Mouse (Mus musculus) embryonic facial prominence, embryonic 14.5 days (tissue): ENCODE data around the gene Letmd1. TPM values are rescaled to one million over a fixed set of nuclear protein-coding genes. Genes with fewer than 3 reads are reported as not detected.

ENCODE experiments used
- ATAC-seq: fragments of 200-750 bp; cut with Nextera tagmentation; 2 replicates; pipeline ENCODE4 v1.8.0; 2017; ENCODE audit warnings: low read depth, moderate number of reproducible peaks, moderate TSS enrichment
- DNase-seq: peaks from one replicate; pipeline ENCODE4 v3.0.0-alpha.2; 2015; ENCODE audit warnings: low spot score
- H3K27ac ChIP-seq: fragments of 300-500 bp; sonication (generic); replicated peaks from 2 replicates; pipeline ENCODE4 v1.5.1; 2014; ENCODE audit warnings: low read depth, mild to moderate bottlenecking, low read length, moderate library complexity
- H3K27me3 ChIP-seq: fragments of 300-500 bp; sonication (generic); replicated peaks from 2 replicates; pipeline ENCODE4 v1.6.1; 2014; ENCODE audit warnings: low read length; ENCODE audit not compliant: control insufficient read depth, insufficient read depth
- H3K36me3 ChIP-seq: fragments of 300-500 bp; sonication (generic); 2 replicates; pipeline ENCODE4 v1.6.1; 2014; ENCODE audit warnings: low read length, mixed read lengths; ENCODE audit not compliant: control insufficient read depth, insufficient read depth
- H3K4me1 ChIP-seq: fragments of 300-500 bp; sonication (generic); 2 replicates; pipeline ENCODE4 v1.6.1; 2014; ENCODE audit warnings: antibody characterized with exemption, low read length; ENCODE audit not compliant: control insufficient read depth, insufficient read depth
- H3K4me2 ChIP-seq: fragments of 300-500 bp; sonication (generic); 2 replicates; pipeline ENCODE4 v1.6.1; 2014; ENCODE audit warnings: low read depth, mild to moderate bottlenecking, low read length, moderate library complexity, mixed read lengths
- H3K4me3 ChIP-seq: fragments of 300-500 bp; sonication (generic); 2 replicates; pipeline ENCODE4 v1.5.1; 2014; ENCODE audit warnings: low read depth, mild to moderate bottlenecking, low read length
- H3K9ac ChIP-seq: fragments of 300-500 bp; sonication (generic); 2 replicates; pipeline ENCODE4 v1.6.1; 2014; ENCODE audit warnings: low read depth, mild to moderate bottlenecking, low read length, moderate library complexity, mixed read lengths
- H3K9me3 ChIP-seq: fragments of 300-500 bp; sonication (generic); 2 replicates; pipeline ENCODE4 v1.6.1; 2016; ENCODE audit warnings: low read length; ENCODE audit not compliant: control insufficient read depth
- WGBS: fragments of 180-500 bp; shearing (Covaris S2); extraction: QIAGEN DNeasy Blood & Tissue Kit; methylation state at CpG from one replicate; pipeline ENCODE4 v1.1.7; 2014; 5-methylcytosine and 5-hydroxymethylcytosine counted together
- polyA plus RNA-seq: library from polyadenylated mRNA; unstranded; fragments of >200 nt; fragmentation: Nextera tagmentation; extraction: Ambion mirVana; gene quantifications from 2 replicates; pipeline ENCODE4 v1.2.1, GENCODE M21; 2014

The Letmd1 gene
- polyA plus RNA-seq, 1 experiment from 2014 or later: 26.6 TPM

- 0 out of 2 replicates have a peak, but pooled peaks have one; percentile 27 for ATAC-seq
- WGBS: 1% methylated on average over 14 of the region's 14 CpGs
- Histone ChIP-seq H3K9ac (peak overlapping the region; percentile 58; the same call in 1 of the 2 replicates), H3K4me3 (peak overlapping the region; percentile 96), H3K4me2 (peak overlapping the region; percentile 96), H3K27ac (no peak overlapping the region), H3K9me3 (no peaks in the 10 kb centered on the region), H3K4me1 (peaks cover 20% of the 10 kb centered on the region), H3K27me3 (peaks cover 18% of the 10 kb centered on the region), H3K36me3 (no peaks in the 10 kb centered on the region)
- peak; percentile 40 for DNase-seq
Observed at GRCm38 (mm10) chr15:100423916-100424315, 44.9 kb upstream of the Letmd1 start.

GRCm38 (mm10) chr15:100424396-100425122 is 44.3 kb upstream of the Letmd1 start, which contains the start of gene Slc11a2:
Gene Slc11a2, minus strand, starts transcription at chr15:100425072.
- Histone ChIP-seq H3K4me1 (peaks cover 20% of the 10 kb centered on the region), H3K9ac (peak within 1 kb of the TSS; percentile 58; the same call in 1 of the 2 replicates), H3K9me3 (no peaks in the 10 kb centered on the region), H3K36me3 (no peaks in the 10 kb centered on the region), H3K4me2 (peak within 1 kb of the TSS; percentile 96), H3K27me3 (peaks cover 18% of the 10 kb centered on the region), H3K27ac (no peak within 1 kb of the TSS), H3K4me3 (peak within 1 kb of the TSS; percentile 96)
- no peak for ATAC-seq
- peak; percentile 36 for DNase-seq
- WGBS: 15% methylated on average over 17 of the region's 17 CpGs

GRCm38 (mm10) chr15:100428296-100428905 is 40.4 kb upstream of the Letmd1 start:
- WGBS: 77% methylated on average over 12 of the region's 13 CpGs
- Histone ChIP-seq H3K27me3 (peaks cover 18% of the 10 kb centered on the region), H3K4me3 (no peak overlapping the region), H3K9me3 (no peaks in the 10 kb centered on the region), H3K4me2 (no peak overlapping the region), H3K9ac (no peak overlapping the region), H3K27ac (no peak overlapping the region), H3K4me1 (peaks cover 9% of the 10 kb centered on the region; the same call in 1 of the 2 replicates), H3K36me3 (no peaks in the 10 kb centered on the region)
- DNase-seq (peak; percentile 59), ATAC-seq (peak; percentile 27; the same call in 1 of the 2 replicates)

GRCm38 (mm10) chr15:100429959-100430565 is 38.8 kb upstream of the Letmd1 start:
- no peak for ATAC-seq
- 74% methylated on average over 11 of the region's 11 CpGs for WGBS

GRCm38 (mm10) chr15:100433234-100433633 is 35.6 kb upstream of the Letmd1 start:
- Histone ChIP-seq H3K4me1 (no peaks in the 10 kb centered on the region), H3K4me3 (no peak overlapping the region), H3K9me3 (no peaks in the 10 kb centered on the region), H3K27ac (no peak overlapping the region), H3K27me3 (no peaks in the 10 kb centered on the region), H3K4me2 (no peak overlapping the region), H3K9ac (no peak overlapping the region), H3K36me3 (no peaks in the 10 kb centered on the region)
- 62% methylated on average over 4 of the region's 4 CpGs for WGBS
- ATAC-seq (no peak), DNase-seq (no peak)

More at GRCm38 (mm10) chr15:100429959-100430565, 38.8 kb upstream of the Letmd1 start:
- Histone ChIP-seq H3K36me3 (no peaks in the 10 kb centered on the region), H3K27me3 (peaks cover 6% of the 10 kb centered on the region), H3K27ac (no peak overlapping the region), H3K4me2 (no peak overlapping the region), H3K4me1 (no peaks in the 10 kb centered on the region), H3K9ac (no peak overlapping the region), H3K4me3 (no peak overlapping the region), H3K9me3 (no peaks in the 10 kb centered on the region)
- peak; percentile 17 for DNase-seq

- WGBS: 73% methylated on average over 4 of the region's 4 CpGs
- no peaks in the 10 kb centered on the region for H3K36me3 ChIP-seq
- no peak overlapping the region for H3K9ac ChIP-seq
- no peak overlapping the region for H3K27ac ChIP-seq
- no peaks in the 10 kb centered on the region for H3K27me3 ChIP-seq
- ATAC-seq: no peak
- no peaks in the 10 kb centered on the region for H3K4me1 ChIP-seq
- no peak overlapping the region for H3K4me3 ChIP-seq
- no peak for DNase-seq
- H3K9me3 ChIP-seq: no peaks in the 10 kb centered on the region
- H3K4me2 ChIP-seq: no peak overlapping the region
Observed at GRCm38 (mm10) chr15:100436112-100436511, 32.7 kb upstream of the Letmd1 start.

GRCm38 (mm10) chr15:100436518-100436917 is 32.3 kb upstream of the Letmd1 start:
- no peaks in the 10 kb centered on the region for H3K9me3 ChIP-seq
- H3K4me3 ChIP-seq: no peak overlapping the region
- H3K36me3 ChIP-seq: no peaks in the 10 kb centered on the region
- DNase-seq (no peak), ATAC-seq (no peak)
- no peak overlapping the region for H3K4me2 ChIP-seq
- H3K27ac ChIP-seq: no peak overlapping the region
- no peaks in the 10 kb centered on the region for H3K27me3 ChIP-seq
- H3K4me1 ChIP-seq: no peaks in the 10 kb centered on the region
- 58% methylated on average over 10 of the region's 10 CpGs for WGBS
- H3K9ac ChIP-seq: no peak overlapping the region

GRCm38 (mm10) chr15:100443126-100443922 is 25.5 kb upstream of the Letmd1 start:
- ATAC-seq: peak; percentile 98

More at GRCm38 (mm10) chr15:100443126-100443922, 25.5 kb upstream of the Letmd1 start:
- H3K9me3 ChIP-seq: no peaks in the 10 kb centered on the region
- peak overlapping the region; percentile 87 for H3K27ac ChIP-seq
- H3K4me3 ChIP-seq: peak overlapping the region; percentile 46
- WGBS: 6% methylated on average over 19 of the region's 31 CpGs
- DNase-seq: peak; percentile 98
- H3K4me1 ChIP-seq: peaks cover 3% of the 10 kb centered on the region; the same call in 1 of the 2 replicates
- H3K9ac ChIP-seq: peak overlapping the region; percentile 66
- H3K27me3 ChIP-seq: no peaks in the 10 kb centered on the region
- H3K4me2 ChIP-seq: peak overlapping the region; percentile 61
- H3K36me3 ChIP-seq: no peaks in the 10 kb centered on the region
